Mouse (Mus musculus): ENCODE measurements at regions not wholly inside any gene's neighbourhood (a gene's known extent, or its start where the extent isn't known, plus 50 kb on each side); places are given as distances from the start of the nearest gene placed in this dataset.
A peak's percentile ranks its signal among the peaks of the same experiment; 100 is the strongest.

GRCm38 (mm10) chr4:124189352-124189992 is 271.6 kb upstream of the 4930535I16Rik start:
- no peak for ATAC-seq (ENCODE audit: poor library complexity, severe bottlenecking)

GRCm38 (mm10) chr4:124187108-124187507 is 269.3 kb upstream of the 4930535I16Rik start:
- no peak for ATAC-seq (ENCODE audit: poor library complexity, severe bottlenecking)

- no peak for ATAC-seq (ENCODE audit: poor library complexity, severe bottlenecking)
These were observed 263.5 kb upstream of the 4930535I16Rik start for GRCm38 (mm10) chr4:124181335-124181734.

GRCm38 (mm10) chr4:124178401-124179018 is 260.7 kb upstream of the 4930535I16Rik start:
- ATAC-seq (ENCODE audit: poor library complexity, severe bottlenecking) = no peak

GRCm38 (mm10) chr4:124175531-124175930 is 257.7 kb upstream of the 4930535I16Rik start:
- no peak for ATAC-seq (ENCODE audit: poor library complexity, severe bottlenecking)

GRCm38 (mm10) chr4:124154627-124155026 is 236.8 kb upstream of the 4930535I16Rik start:
- ATAC-seq (ENCODE audit: poor library complexity, severe bottlenecking) = no peak

- no peak for ATAC-seq (ENCODE audit: poor library complexity, severe bottlenecking)
These were observed 232.1 kb upstream of the 4930535I16Rik start for GRCm38 (mm10) chr4:124149771-124150451.

- ATAC-seq (ENCODE audit: poor library complexity, severe bottlenecking) = no peak
These were observed 231.2 kb upstream of the 4930535I16Rik start for GRCm38 (mm10) chr4:124149037-124149436.

- ATAC-seq (ENCODE audit: poor library complexity, severe bottlenecking) = no peak
These were observed 229.5 kb upstream of the 4930535I16Rik start for GRCm38 (mm10) chr4:124147276-124147675.

GRCm38 (mm10) chr4:124146135-124146534 is 228.3 kb upstream of the 4930535I16Rik start:
- no peak for ATAC-seq (ENCODE audit: poor library complexity, severe bottlenecking)

GRCm38 (mm10) chr4:124143630-124144029 is 225.8 kb upstream of the 4930535I16Rik start:
- ATAC-seq (ENCODE audit: poor library complexity, severe bottlenecking) = no peak

GRCm38 (mm10) chr4:124143226-124143625 is 225.4 kb upstream of the 4930535I16Rik start:
- ATAC-seq (ENCODE audit: poor library complexity, severe bottlenecking) = no peak

- ATAC-seq (ENCODE audit: poor library complexity, severe bottlenecking) = peak; percentile 49; the same call in 1 of the 2 replicates
These were observed 224.3 kb upstream of the 4930535I16Rik start for GRCm38 (mm10) chr4:124142083-124142482.

GRCm38 (mm10) chr4:124135165-124135470 is 217.3 kb upstream of the 4930535I16Rik start:
- ATAC-seq (ENCODE audit: poor library complexity, severe bottlenecking) = no peak

- no peak for ATAC-seq (ENCODE audit: poor library complexity, severe bottlenecking)
These were observed 216.7 kb upstream of the 4930535I16Rik start for GRCm38 (mm10) chr4:124134341-124135164.

- no peak for ATAC-seq (ENCODE audit: poor library complexity, severe bottlenecking)
These were observed 213.1 kb upstream of the 4930535I16Rik start for GRCm38 (mm10) chr4:124130946-124131345.

GRCm38 (mm10) chr4:124126258-124126657 is 208.4 kb upstream of the 4930535I16Rik start:
- no peak for ATAC-seq (ENCODE audit: poor library complexity, severe bottlenecking)

- no peak for ATAC-seq (ENCODE audit: poor library complexity, severe bottlenecking)
These were observed 202.5 kb upstream of the 4930535I16Rik start for GRCm38 (mm10) chr4:124120334-124120733.

GRCm38 (mm10) chr4:124113856-124114345 is 196.1 kb upstream of the 4930535I16Rik start:
- ATAC-seq (ENCODE audit: poor library complexity, severe bottlenecking) = no peak

GRCm38 (mm10) chr4:124110705-124111104 is 192.9 kb upstream of the 4930535I16Rik start:
- no peak for ATAC-seq (ENCODE audit: poor library complexity, severe bottlenecking)

GRCm38 (mm10) chr4:124109371-124109770 is 191.5 kb upstream of the 4930535I16Rik start:
- no peak for ATAC-seq (ENCODE audit: poor library complexity, severe bottlenecking)

Data from megakaryocyte, adult 5-6 weeks (primary cell).